Mouse (Mus musculus): Measurements from ENCODE around the gene Cacna2d3. TPM values are rescaled to one million over a fixed set of nuclear protein-coding genes. Genes with fewer than 3 reads are reported as not detected.

Gene Cacna2d3
- polyA plus RNA-seq, 1 experiment from 2014 or later, result 0.54 TPM

- 64% methylated on average over 3 of the region's 3 CpGs for WGBS
- Histone ChIP-seq H3K27me3 (ENCODE audit: control insufficient read depth, insufficient read depth, low read length) (no peaks in the 10 kb centered on the region), H3K9ac (ENCODE audit: low read length) (no peak overlapping the region), H3K9me3 (replicated peaks; ENCODE audit: control insufficient read depth, low read length) (no peaks in the 10 kb centered on the region), H3K4me1 (ENCODE audit: control insufficient read depth, insufficient read depth, low read length) (no peaks in the 10 kb centered on the region), H3K36me3 (ENCODE audit: control insufficient read depth, insufficient read depth) (no peaks in the 10 kb centered on the region), H3K4me3 (ENCODE audit: low read length) (no peak overlapping the region), H3K27ac (ENCODE audit: low read length) (no peak overlapping the region), H3K4me2 (ENCODE audit: low read depth, low read length) (no peak overlapping the region)
- no peak for ATAC-seq (replicated peaks; ENCODE audit: extremely low read depth, insufficient read depth, low FRiP score)
These were observed 829.1 kb downstream of the Cacna2d3 start for GRCm38 (mm10) chr14:28892530-28892929.

- 94% methylated on average over 1 of the region's 1 CpGs for WGBS
- no peak overlapping the region for H3K4me2 ChIP-seq (ENCODE audit: low read depth, low read length)
These were observed 834.3 kb downstream of the Cacna2d3 start for GRCm38 (mm10) chr14:28887373-28887772.

GRCm38 (mm10) chr14:28886661-28887060 lies 835.0 kb downstream of the Cacna2d3 start:
- Histone ChIP-seq H3K4me2 (ENCODE audit: low read depth, low read length) (no peak overlapping the region), H3K4me3 (ENCODE audit: low read length) (no peak overlapping the region), H3K36me3 (ENCODE audit: control insufficient read depth, insufficient read depth) (no peaks in the 10 kb centered on the region), H3K27ac (ENCODE audit: low read length) (no peak overlapping the region), H3K9me3 (replicated peaks; ENCODE audit: control insufficient read depth, low read length) (no peaks in the 10 kb centered on the region), H3K4me1 (ENCODE audit: control insufficient read depth, insufficient read depth, low read length) (no peaks in the 10 kb centered on the region), H3K27me3 (ENCODE audit: control insufficient read depth, insufficient read depth, low read length) (no peaks in the 10 kb centered on the region), H3K9ac (ENCODE audit: low read length) (no peak overlapping the region)
- ATAC-seq (replicated peaks; ENCODE audit: extremely low read depth, insufficient read depth, low FRiP score), result no peak
- WGBS, result 88% methylated on average over 4 of the region's 4 CpGs

More at GRCm38 (mm10) chr14:28887373-28887772, 834.3 kb downstream of the Cacna2d3 start:
- H3K27ac ChIP-seq (ENCODE audit: low read length), result no peak overlapping the region
- H3K4me1 ChIP-seq (ENCODE audit: control insufficient read depth, insufficient read depth, low read length), result no peaks in the 10 kb centered on the region
- H3K9ac ChIP-seq (ENCODE audit: low read length), result no peak overlapping the region
- ATAC-seq (replicated peaks; ENCODE audit: extremely low read depth, insufficient read depth, low FRiP score), result no peak
- no peaks in the 10 kb centered on the region for H3K9me3 ChIP-seq (replicated peaks; ENCODE audit: control insufficient read depth, low read length)
- no peaks in the 10 kb centered on the region for H3K27me3 ChIP-seq (ENCODE audit: control insufficient read depth, insufficient read depth, low read length)
- H3K4me3 ChIP-seq (ENCODE audit: low read length), result no peak overlapping the region
- H3K36me3 ChIP-seq (ENCODE audit: control insufficient read depth, insufficient read depth), result no peaks in the 10 kb centered on the region

- no peak overlapping the region for H3K27ac ChIP-seq (ENCODE audit: low read length)
- no peaks in the 10 kb centered on the region for H3K36me3 ChIP-seq (ENCODE audit: control insufficient read depth, insufficient read depth)
- H3K4me3 ChIP-seq (ENCODE audit: low read length), result no peak overlapping the region
- no peaks in the 10 kb centered on the region for H3K4me1 ChIP-seq (ENCODE audit: control insufficient read depth, insufficient read depth, low read length)
- H3K27me3 ChIP-seq (ENCODE audit: control insufficient read depth, insufficient read depth, low read length), result no peaks in the 10 kb centered on the region
- no peak for ATAC-seq (replicated peaks; ENCODE audit: extremely low read depth, insufficient read depth, low FRiP score)
- H3K9me3 ChIP-seq (replicated peaks; ENCODE audit: control insufficient read depth, low read length), result no peaks in the 10 kb centered on the region
- H3K9ac ChIP-seq (ENCODE audit: low read length), result no peak overlapping the region
- H3K4me2 ChIP-seq (ENCODE audit: low read depth, low read length), result no peak overlapping the region
- WGBS, result 79% methylated on average over 6 of the region's 6 CpGs
These were observed 850.7 kb downstream of the Cacna2d3 start for GRCm38 (mm10) chr14:28870983-28871382.

- Histone ChIP-seq H3K9ac (ENCODE audit: low read length) (no peak overlapping the region), H3K4me1 (ENCODE audit: control insufficient read depth, insufficient read depth, low read length) (no peaks in the 10 kb centered on the region), H3K27me3 (ENCODE audit: control insufficient read depth, insufficient read depth, low read length) (no peaks in the 10 kb centered on the region), H3K4me3 (ENCODE audit: low read length) (no peak overlapping the region), H3K4me2 (ENCODE audit: low read depth, low read length) (no peak overlapping the region), H3K27ac (ENCODE audit: low read length) (no peak overlapping the region), H3K36me3 (ENCODE audit: control insufficient read depth, insufficient read depth) (no peaks in the 10 kb centered on the region), H3K9me3 (replicated peaks; ENCODE audit: control insufficient read depth, low read length) (no peaks in the 10 kb centered on the region)
- ATAC-seq (replicated peaks; ENCODE audit: extremely low read depth, insufficient read depth, low FRiP score), result no peak
- 84% methylated on average over 5 of the region's 5 CpGs for WGBS
These were observed 851.3 kb downstream of the Cacna2d3 start for GRCm38 (mm10) chr14:28870382-28870781.

GRCm38 (mm10) chr14:28864925-28865324 lies 856.7 kb downstream of the Cacna2d3 start:
- H3K4me2 ChIP-seq (ENCODE audit: low read depth, low read length), result no peak overlapping the region
- no peaks in the 10 kb centered on the region for H3K36me3 ChIP-seq (ENCODE audit: control insufficient read depth, insufficient read depth)
- no peaks in the 10 kb centered on the region for H3K9me3 ChIP-seq (replicated peaks; ENCODE audit: control insufficient read depth, low read length)
- H3K4me1 ChIP-seq (ENCODE audit: control insufficient read depth, insufficient read depth, low read length), result no peaks in the 10 kb centered on the region
- no peaks in the 10 kb centered on the region for H3K27me3 ChIP-seq (ENCODE audit: control insufficient read depth, insufficient read depth, low read length)
- 62% methylated on average over 4 of the region's 4 CpGs for WGBS
- no peak overlapping the region for H3K9ac ChIP-seq (ENCODE audit: low read length)
- no peak overlapping the region for H3K4me3 ChIP-seq (ENCODE audit: low read length)
- H3K27ac ChIP-seq (ENCODE audit: low read length), result no peak overlapping the region
- no peak for ATAC-seq (replicated peaks; ENCODE audit: extremely low read depth, insufficient read depth, low FRiP score)

GRCm38 (mm10) chr14:28861142-28861541 lies 860.5 kb downstream of the Cacna2d3 start:
- H3K36me3 ChIP-seq (ENCODE audit: control insufficient read depth, insufficient read depth), result no peaks in the 10 kb centered on the region
- ATAC-seq (replicated peaks; ENCODE audit: extremely low read depth, insufficient read depth, low FRiP score), result no peak
- 81% methylated on average over 2 of the region's 2 CpGs for WGBS

More at GRCm38 (mm10) chr14:28861142-28861541, 860.5 kb downstream of the Cacna2d3 start:
- H3K27me3 ChIP-seq (ENCODE audit: control insufficient read depth, insufficient read depth, low read length), result no peaks in the 10 kb centered on the region
- no peak overlapping the region for H3K4me3 ChIP-seq (ENCODE audit: low read length)
- H3K9ac ChIP-seq (ENCODE audit: low read length), result no peak overlapping the region
- no peaks in the 10 kb centered on the region for H3K9me3 ChIP-seq (replicated peaks; ENCODE audit: control insufficient read depth, low read length)
- no peaks in the 10 kb centered on the region for H3K4me1 ChIP-seq (ENCODE audit: control insufficient read depth, insufficient read depth, low read length)
- H3K27ac ChIP-seq (ENCODE audit: low read length), result no peak overlapping the region
- H3K4me2 ChIP-seq (ENCODE audit: low read depth, low read length), result no peak overlapping the region

Other genes with a start within 250 kb of the Cacna2d3 start
- 204 and 234 TPM in 2 replicates for gene Selenok, start 246.4 kb upstream of the Cacna2d3 start, polyA plus RNA-seq (2015; fragmentation: Nextera tagmentation; extraction: Ambion mirVana)